Mouse (Mus musculus) testis, adult 2 months (tissue): ENCODE results near the gene Kremen1.

Experiments
- CTCF ChIP-seq: fragments of 200-500 bp; IDR thresholded peaks from 2 replicates; pipeline ENCODE4 v1.5.1; 2012; ENCODE audit warnings: low read depth, mild to moderate bottlenecking, inconsistent platforms, low read length, moderate library complexity; ENCODE audit not compliant: control insufficient read depth, insufficient read depth, insufficient replicate concordance
- POLR2A ChIP-seq: fragments of 200-500 bp; IDR thresholded peaks from 2 replicates; pipeline ENCODE4 v1.6.1; 2012; ENCODE audit warnings: low read depth, mild to moderate bottlenecking, inconsistent platforms, low read length, moderate library complexity; ENCODE audit not compliant: control insufficient read depth

DNA sequence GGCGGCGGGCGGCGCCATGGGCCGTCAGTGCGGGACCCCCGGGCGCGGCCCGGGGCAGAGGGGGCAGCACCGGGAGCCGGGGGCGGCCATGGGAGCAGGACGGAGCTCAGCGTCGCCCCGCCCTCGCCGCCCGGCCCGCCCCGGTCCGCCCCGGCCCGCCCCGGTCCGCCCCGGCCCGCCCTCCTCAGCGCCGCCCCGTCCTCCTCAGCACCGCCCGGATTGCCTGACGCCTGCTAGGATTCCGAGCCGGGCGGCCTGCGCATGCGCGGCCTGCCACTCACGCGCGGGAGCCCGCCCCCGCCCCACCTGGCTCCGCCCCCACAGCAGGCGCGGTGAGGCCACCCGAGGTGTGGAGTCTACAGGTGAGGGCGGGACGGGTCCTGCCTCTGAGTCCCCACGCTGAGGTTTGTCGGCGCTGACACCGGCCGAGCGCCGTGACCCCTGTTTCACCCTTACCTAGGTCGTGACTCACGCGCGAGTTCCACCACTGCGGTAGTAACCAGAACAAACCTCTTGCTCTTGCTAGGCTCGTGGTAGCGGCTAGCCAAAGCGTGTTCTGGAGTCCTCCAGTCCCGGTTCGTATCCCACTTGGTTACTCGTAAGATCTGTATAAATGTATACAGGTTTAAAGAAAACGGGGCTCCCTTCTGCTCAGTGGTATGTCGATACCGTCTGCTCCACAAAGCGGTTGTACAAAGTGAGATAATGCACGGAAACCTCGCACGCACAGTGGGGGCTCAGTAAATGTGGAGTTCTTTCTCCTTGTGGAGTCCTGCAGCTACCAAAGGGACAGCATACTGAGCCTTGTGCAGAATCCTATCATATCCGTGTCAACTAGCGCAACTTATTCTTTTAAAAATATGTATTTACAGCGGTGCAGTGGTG lies at the start of gene Kremen1:
- TF ChIP-seq POLR2A (peak; percentile 20; the same call in 1 of the 2 replicates), CTCF (no peak)
